Mouse (Mus musculus): ENCODE results near the gene Gm20547. TPM values are rescaled to one million over a fixed set of nuclear protein-coding genes. Genes with fewer than 3 reads are reported as not detected.
"Not testable (repeated sequence)": the region's sequence is repeated elsewhere in the genome, so short reads cannot be mapped to it uniquely, and the experiment has no call there.

Gene Gm20547
- total RNA-seq, 2 experiments from 2014 or later, result 0.20 TPM; not detected in 1

GRCm38 (mm10) chr17:34858670-34859069 lies 23.2 kb downstream of the Gm20547 start:
- no peak for DNase-seq

GRCm38 (mm10) chr17:34855825-34856224 lies 26.0 kb downstream of the Gm20547 start:
- intact Hi-C loops (cut with DNase I), result loop anchor here (2.0 kb wide), 1 partner anchor 127 kb away; no protein-coding TSS in a partner anchor
- peak in 1 of 2 experiments; percentile 29 for DNase-seq

More at GRCm38 (mm10) chr17:34858670-34859069, 23.2 kb downstream of the Gm20547 start:
- intact Hi-C loops (cut with DNase I), result no loop called here

- DNase-seq, result no peak
- intact Hi-C loops (cut with DNase I), result loop anchor here (1.0 kb wide), 1 partner anchor 58 kb away; no protein-coding TSS in a partner anchor
Observed at GRCm38 (mm10) chr17:34854761-34855160, 27.1 kb downstream of the Gm20547 start.

GRCm38 (mm10) chr17:34853511-34853910 lies 28.3 kb downstream of the Gm20547 start:
- intact Hi-C loops (cut with DNase I), result no loop called here
- no peak for DNase-seq

GRCm38 (mm10) chr17:34850517-34851125 lies 31.2 kb downstream of the Gm20547 start:
- no peak for DNase-seq
- intact Hi-C loops (cut with DNase I), result no loop called here

- intact Hi-C loops (cut with DNase I), result loop anchor here (10.0 kb wide), 1 partner anchor 675 kb away; no protein-coding TSS in a partner anchor
Observed at GRCm38 (mm10) chr17:34849722-34850516, 31.9 kb downstream of the Gm20547 start, which contains the start of the genes Skiv2l and Nelfe. Gene Skiv2l, minus strand, starts transcription at chr17:34850210. Gene Nelfe, plus strand, starts transcription at chr17:34850391.

GRCm38 (mm10) chr17:34847615-34848014 lies 34.2 kb downstream of the Gm20547 start:
- DNase-seq, result no peak
- intact Hi-C loops (cut with DNase I), result loop anchor here (10.0 kb wide), 1 partner anchor 677 kb away; no protein-coding TSS in a partner anchor

More at GRCm38 (mm10) chr17:34849722-34850516, 31.9 kb downstream of the Gm20547 start, which contains the start of the genes Skiv2l and Nelfe:
- peak; percentile 93 to 98 for DNase-seq

- no peak for DNase-seq
- intact Hi-C loops (cut with DNase I), result loop anchor here (10.0 kb wide), 1 partner anchor 678 kb away; no protein-coding TSS in a partner anchor
Observed at GRCm38 (mm10) chr17:34847192-34847591, 34.6 kb downstream of the Gm20547 start.

GRCm38 (mm10) chr17:34844884-34845283 lies 37.0 kb downstream of the Gm20547 start:
- intact Hi-C loops (cut with DNase I), result loop anchor here (10.0 kb wide), 1 partner anchor 680 kb away; no protein-coding TSS in a partner anchor
- no peak for DNase-seq

GRCm38 (mm10) chr17:34840736-34841307 lies 41.0 kb downstream of the Gm20547 start:
- DNase-seq, result no peak
- intact Hi-C loops (cut with DNase I), result loop anchor here (10.0 kb wide), 1 partner anchor 684 kb away; no protein-coding TSS in a partner anchor

GRCm38 (mm10) chr17:34838785-34839184 lies 43.1 kb downstream of the Gm20547 start:
- intact Hi-C loops (cut with DNase I), result loop anchor here (10.0 kb wide), 1 partner anchor 194 kb away; the partner anchor contains the start of genes Atf6b and Fkbpl

GRCm38 (mm10) chr17:34837464-34838324 lies 44.1 kb downstream of the Gm20547 start:
- intact Hi-C loops (cut with DNase I), result loop anchor here (10.0 kb wide), 1 partner anchor 193 kb away; the partner anchor contains the start of genes Atf6b and Fkbpl
- DNase-seq, result no peak

More at GRCm38 (mm10) chr17:34838785-34839184, 43.1 kb downstream of the Gm20547 start:
- no peak for DNase-seq

GRCm38 (mm10) chr17:34836856-34837221 lies 45.0 kb downstream of the Gm20547 start, which contains the start of the genes Stk19 and Dxo:
Gene Stk19, minus strand, starts transcription at chr17:34836945.
Gene Dxo, plus strand, starts transcription at chr17:34837019.
- DNase-seq, result peak; percentile 92 to 93
- intact Hi-C loops (cut with DNase I), result loop anchor here (10.0 kb wide), 1 partner anchor 192 kb away; the partner anchor contains the start of genes Atf6b and Fkbpl

- DNase-seq, result no peak
- intact Hi-C loops (cut with DNase I), result loop anchor here (10.0 kb wide), 1 partner anchor 192 kb away; the partner anchor contains the start of genes Atf6b and Fkbpl
Observed at GRCm38 (mm10) chr17:34836155-34836855, 45.5 kb downstream of the Gm20547 start.

GRCm38 (mm10) chr17:34830776-34831175 lies 51.1 kb downstream of the Gm20547 start:
- not testable (repeated sequence) for DNase-seq
- intact Hi-C loops (cut with DNase I), result loop anchor here (10.0 kb wide), 1 partner anchor 186 kb away; the partner anchor contains the start of genes Atf6b and Fkbpl

- intact Hi-C loops (cut with DNase I), result no loop called here
- DNase-seq, result no peak
Observed at GRCm38 (mm10) chr17:34814818-34815370, 66.9 kb downstream of the Gm20547 start.

- intact Hi-C loops (cut with DNase I); DNase-seq: not testable (repeated sequence)
Observed at GRCm38 (mm10) chr17:34813747-34814146, 68.1 kb downstream of the Gm20547 start.

- intact Hi-C loops (cut with DNase I), result no loop called here
- no peak for DNase-seq
Observed at GRCm38 (mm10) chr17:34811275-34811674, 70.6 kb downstream of the Gm20547 start.
